Mouse (Mus musculus): Measurements from ENCODE around the gene Nr1i3.

Gene Nr1i3

DNA sequence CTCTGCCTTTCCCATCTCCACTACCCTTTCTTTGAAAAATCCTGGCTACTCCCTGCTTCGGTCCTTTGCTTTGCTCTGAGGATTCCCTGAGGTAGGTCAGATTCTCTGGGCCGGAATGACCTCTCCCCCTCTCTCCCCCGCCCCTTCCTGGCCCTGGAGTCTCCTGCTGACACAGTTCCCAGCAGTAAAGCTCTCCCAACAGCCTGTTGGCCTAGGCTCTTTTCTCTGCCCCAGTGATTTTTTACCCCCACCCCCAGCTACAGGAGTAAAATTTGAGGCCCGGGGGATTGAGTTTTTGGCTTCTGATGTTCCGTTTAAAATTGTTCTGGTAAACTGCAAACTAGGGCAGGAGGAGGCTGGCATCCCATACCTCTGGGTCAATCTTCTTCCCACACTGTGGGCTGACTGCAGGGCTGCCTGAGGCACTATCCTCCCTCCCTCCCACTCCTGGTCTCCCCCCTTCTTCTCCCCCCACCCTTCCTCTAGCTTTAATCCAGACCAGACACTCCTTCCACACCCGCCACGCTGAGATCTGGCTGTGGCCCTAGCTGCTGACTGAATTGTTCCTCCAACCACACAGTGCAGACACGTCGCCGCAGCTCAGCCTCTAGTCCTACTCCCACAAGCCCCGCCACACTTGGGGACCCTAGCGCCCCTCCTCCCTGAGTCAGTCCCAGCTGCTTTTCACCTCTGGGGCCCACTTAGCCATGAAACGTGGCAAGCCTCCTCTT lies 38.0 kb downstream of the Nr1i3 start:
- DNase-seq (ENCODE audit: low read depth), result no peak

DNA sequence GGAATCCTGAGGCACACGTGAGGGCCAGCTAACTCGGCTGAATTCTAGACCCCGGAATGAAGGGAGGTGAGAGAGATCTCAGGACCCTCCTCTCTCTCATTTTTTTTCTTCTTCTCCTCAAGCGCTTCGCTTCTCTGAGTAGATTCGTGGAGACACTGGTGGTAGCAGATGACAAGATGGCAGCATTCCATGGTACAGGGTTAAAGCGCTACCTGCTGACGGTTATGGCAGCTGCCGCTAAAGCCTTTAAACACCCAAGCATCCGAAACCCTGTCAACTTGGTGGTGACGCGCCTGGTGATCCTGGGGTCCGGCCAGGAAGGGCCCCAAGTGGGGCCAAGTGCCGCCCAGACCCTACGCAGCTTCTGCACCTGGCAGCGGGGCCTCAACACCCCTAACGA lies 38.6 kb downstream of the Nr1i3 start:
- DNase-seq (ENCODE audit: low read depth), result no peak

- DNase-seq (ENCODE audit: low read depth), result no peak
Measured at GRCm38 (mm10) chr1:171256095-171256818, 42.5 kb downstream of the Nr1i3 start.

- no peak for DNase-seq (ENCODE audit: low read depth)
Measured at GRCm38 (mm10) chr1:171256937-171257548, 43.3 kb downstream of the Nr1i3 start.

- no peak for DNase-seq (ENCODE audit: low read depth)
Measured at GRCm38 (mm10) chr1:171257781-171258180, 44.0 kb downstream of the Nr1i3 start.

- no peak for DNase-seq (ENCODE audit: low read depth)
Measured at GRCm38 (mm10) chr1:171258921-171259320, 45.2 kb downstream of the Nr1i3 start.

DNA sequence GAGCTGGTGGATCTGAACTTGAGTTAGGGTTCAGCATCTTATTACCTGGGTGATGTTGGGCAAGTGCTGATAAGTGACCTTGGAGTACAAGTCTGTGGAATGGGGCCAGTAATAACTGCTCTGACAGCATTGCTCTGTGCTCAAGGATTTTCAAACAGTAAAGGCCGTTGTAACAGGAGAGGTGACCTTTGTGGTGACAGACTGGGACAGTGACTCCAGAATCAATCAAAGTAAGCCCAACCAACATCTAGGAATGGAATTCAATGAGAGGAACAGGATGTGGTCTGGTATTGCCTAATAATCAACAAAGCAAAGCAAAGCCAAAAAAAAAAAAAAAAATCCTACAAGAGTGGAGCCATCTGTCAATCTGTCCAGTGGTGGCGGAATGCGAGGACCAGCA lies 46.5 kb downstream of the Nr1i3 start:
- DNase-seq (ENCODE audit: low read depth), result no peak

- DNase-seq (ENCODE audit: low read depth), result peak; percentile 95
Measured at GRCm38 (mm10) chr1:171262594-171263130, 48.9 kb downstream of the Nr1i3 start.

- DNase-seq (ENCODE audit: low read depth), result no peak
Measured at GRCm38 (mm10) chr1:171263185-171263611, 49.4 kb downstream of the Nr1i3 start.

GRCm38 (mm10) chr1:171263666-171264461 lies 50.1 kb downstream of the Nr1i3 start:
- no peak for DNase-seq (ENCODE audit: low read depth)

DNA sequence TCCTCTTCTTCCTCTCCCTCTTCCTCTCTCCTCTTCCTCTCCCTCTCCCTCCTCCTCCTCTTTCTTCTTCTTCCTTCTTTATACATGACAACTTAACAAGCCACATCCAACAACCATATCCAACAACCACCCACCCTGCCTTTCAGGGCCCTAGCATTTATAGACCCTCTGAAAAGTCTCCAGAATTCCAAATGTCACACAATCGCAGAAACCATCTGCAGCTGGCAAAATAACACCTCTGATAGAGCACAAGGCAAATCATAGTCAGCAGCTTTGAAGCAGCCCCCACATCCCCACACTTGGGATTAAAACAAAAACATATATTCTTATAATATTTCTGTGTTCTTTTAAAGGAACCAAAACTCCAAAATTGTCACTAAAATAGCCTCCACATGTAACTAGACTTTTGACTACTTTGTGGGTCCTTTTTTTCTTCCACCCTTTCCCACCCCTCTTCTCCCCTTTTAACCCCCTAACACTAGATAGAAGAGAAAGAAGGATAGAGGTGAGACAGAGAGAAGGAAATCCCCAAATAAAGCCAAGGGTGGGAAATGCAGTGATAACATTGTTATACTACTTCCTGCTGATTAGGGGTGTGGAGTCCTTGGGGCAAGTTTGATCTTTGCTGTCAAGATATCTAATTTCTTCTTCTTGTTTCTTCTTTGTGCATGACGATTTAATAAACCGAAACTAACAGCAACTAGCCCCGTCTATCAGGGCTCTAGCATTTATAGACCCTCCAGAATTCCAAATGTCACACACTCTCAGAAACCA lies 52.4 kb downstream of the Nr1i3 start:
- DNase-seq (ENCODE audit: low read depth), result no peak

GRCm38 (mm10) chr1:171268341-171268740 lies 54.6 kb downstream of the Nr1i3 start:
- no peak for DNase-seq (ENCODE audit: low read depth)

GRCm38 (mm10) chr1:171269848-171270572 lies 56.2 kb downstream of the Nr1i3 start, which contains the start of gene B4galt3:
B4galt3 (plus strand) TSS chr1:171270328.
- no peak for DNase-seq (ENCODE audit: low read depth)

All from fibroblast of lung, adult 2 months (primary cell).